Mouse (Mus musculus) C2C12 (cell line): Measurements from ENCODE around the gene Slc34a3. TPM values are rescaled to one million over a fixed set of nuclear protein-coding genes. Genes with fewer than 3 reads are reported as not detected.

Experiments used
- H3K27me3 ChIP-seq: one replicate; pipeline ENCODE4 v1.6.1; 2011; ENCODE audit not compliant: control insufficient read depth, insufficient read depth, insufficient read length
- H3K36me3 ChIP-seq: one replicate; pipeline ENCODE4 v1.6.1; 2011; ENCODE audit not compliant: control insufficient read depth, insufficient read depth
- H3K4me3 ChIP-seq: one replicate; pipeline ENCODE4 v1.5.1; 2011; ENCODE audit warnings: mild to moderate bottlenecking, control low read depth; ENCODE audit not compliant: poor library complexity, insufficient read depth, severe bottlenecking
- H3K79me2 ChIP-seq: one replicate; pipeline ENCODE4 v1.6.1; 2011; ENCODE audit not compliant: control insufficient read depth, insufficient read depth
- H3K79me3 ChIP-seq: one replicate; pipeline ENCODE4 v1.6.1; 2011; ENCODE audit warnings: low read depth, control low read depth
- H3ac ChIP-seq: one replicate; pipeline ENCODE3; 2011; ENCODE audit warnings: low read depth; ENCODE audit not compliant: control insufficient read depth, insufficient read length
- CEBPB ChIP-seq: IDR thresholded peaks from one replicate; pipeline ENCODE4 v1.6.1; 2011; ENCODE audit warnings: low read depth, mild to moderate bottlenecking, control low read depth, moderate library complexity
- CTCF ChIP-seq: IDR thresholded peaks from one replicate; pipeline ENCODE4 v1.5.1; 2011; ENCODE audit not compliant: control insufficient read depth, insufficient read depth, insufficient read length
- FOSL1 ChIP-seq: IDR thresholded peaks from one replicate; pipeline ENCODE4 v1.8.0; 2011; ENCODE audit warnings: mild to moderate bottlenecking, low read length; ENCODE audit not compliant: poor library complexity, insufficient read depth, severe bottlenecking
- MAX ChIP-seq: IDR thresholded peaks from one replicate; pipeline ENCODE4 v1.6.1; 2011; ENCODE audit warnings: mild to moderate bottlenecking, control low read depth
- MYOD1 ChIP-seq: IDR thresholded peaks from one replicate; pipeline ENCODE4 v1.6.1; 2011; ENCODE audit warnings: low read depth; ENCODE audit not compliant: control insufficient read depth, insufficient read length
- MYOG ChIP-seq: IDR thresholded peaks from one replicate; pipeline ENCODE4 v1.6.1; 2011; ENCODE audit not compliant: control insufficient read depth, insufficient read length; ENCODE audit errors: extremely low read depth
- USF1 ChIP-seq: IDR thresholded peaks from one replicate; pipeline ENCODE4 v1.6.1; 2011; ENCODE audit warnings: low read depth, mild to moderate bottlenecking, control low read depth, moderate library complexity
- polyA plus RNA-seq: library from polyadenylated mRNA; unstranded; fragments of >200 nt; fragmentation: generic; extraction: Trizol; gene quantifications from one replicate; pipeline ENCODE4 v1.2.1, GENCODE M21; 2012; ENCODE audit warnings: missing spikeins

Gene Slc34a3
- polyA plus RNA-seq, 1 experiment: not detected

DNA sequence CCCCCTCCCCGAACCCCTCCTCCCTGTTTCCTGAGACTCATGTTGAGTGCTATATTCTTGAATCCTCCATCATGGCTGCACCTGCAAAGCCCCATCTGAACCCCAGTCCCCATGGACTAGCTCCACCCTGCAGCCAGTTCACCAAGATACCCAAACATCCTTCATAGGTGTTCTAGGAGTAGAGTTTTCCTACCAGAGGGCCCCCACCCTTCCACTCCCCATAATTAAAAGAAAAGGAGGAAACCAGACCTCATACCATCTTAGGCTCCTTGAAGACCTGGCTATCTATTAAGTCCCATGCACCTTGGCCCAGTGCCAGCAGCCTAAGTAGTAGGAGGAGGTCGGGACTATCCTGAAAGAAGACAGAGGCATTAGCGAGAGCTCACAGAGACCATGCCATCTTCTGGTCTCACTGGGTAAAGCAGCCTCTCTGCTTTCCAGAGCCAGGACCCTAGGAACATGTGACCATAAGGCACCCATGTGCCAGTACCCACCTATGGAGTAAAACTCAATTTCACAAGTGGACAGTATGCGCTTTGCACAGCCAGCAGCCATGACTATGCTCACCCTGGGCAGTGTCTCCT lies 30.4 kb downstream of the Slc34a3 start:
- TF ChIP-seq CTCF (no peak), USF1 (no peak), MYOG (no peak), CEBPB (no peak), MYOD1 (no peak), FOSL1 (no peak), MAX (no peak)
- H3K79me3 ChIP-seq: peaks cover 15% of the 10 kb centered on the region
- H3K27me3 ChIP-seq: no peaks in the 10 kb centered on the region
- no peak overlapping the region for H3K4me3 ChIP-seq
- no peak overlapping the region for H3ac ChIP-seq
- H3K79me2 ChIP-seq: peaks cover 36% of the 10 kb centered on the region
- peaks cover 79% of the 10 kb centered on the region for H3K36me3 ChIP-seq

DNA sequence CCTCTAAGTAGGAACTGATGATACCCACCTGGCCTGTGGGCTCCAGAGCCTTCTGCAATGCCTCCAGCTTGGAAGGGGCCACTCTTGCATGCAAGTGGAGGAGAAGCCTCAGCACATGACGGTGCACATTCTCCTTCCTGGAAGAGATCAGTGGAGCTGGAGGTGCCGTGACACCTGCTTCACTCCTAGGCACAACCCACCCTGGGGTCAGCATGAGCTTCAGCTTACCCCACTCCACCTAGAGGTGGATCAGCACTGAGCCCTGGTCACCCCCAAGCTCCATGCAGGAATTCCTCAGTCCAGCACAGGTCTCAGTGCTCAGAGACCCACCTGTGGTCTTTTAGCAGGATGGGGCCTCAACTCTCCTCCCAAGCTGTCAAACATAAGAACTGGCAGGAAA lies 33.5 kb downstream of the Slc34a3 start:
- no peaks in the 10 kb centered on the region for H3K79me3 ChIP-seq
- peaks cover 61% of the 10 kb centered on the region for H3K36me3 ChIP-seq

DNA sequence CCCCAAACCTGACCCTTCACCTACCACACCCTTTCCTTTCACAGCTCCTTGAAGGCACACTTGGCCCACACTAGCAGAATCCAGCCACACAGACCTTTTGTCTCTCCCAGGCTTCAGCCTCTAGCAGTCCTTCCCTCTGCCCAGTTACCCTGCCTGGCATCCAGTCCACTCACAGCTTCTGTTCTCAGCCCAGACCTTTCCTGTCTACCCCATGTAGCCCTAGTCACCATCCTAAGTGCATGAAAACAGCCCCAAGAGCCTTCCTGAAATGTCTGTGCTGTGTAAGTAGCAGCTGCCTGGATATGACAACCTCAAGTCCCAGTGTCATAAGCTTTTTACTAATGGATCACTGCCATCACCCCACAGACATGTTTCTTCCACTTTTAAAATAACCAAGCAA lies 36.2 kb downstream of the Slc34a3 start:
- peaks cover 46% of the 10 kb centered on the region for H3K36me3 ChIP-seq
- TF ChIP-seq MYOD1 (no peak), USF1 (no peak), MYOG (no peak), MAX (no peak), CEBPB (no peak), CTCF (no peak), FOSL1 (no peak)
- peaks cover 30% of the 10 kb centered on the region for H3K79me2 ChIP-seq
- no peak overlapping the region for H3ac ChIP-seq
- peaks cover 3% of the 10 kb centered on the region for H3K79me3 ChIP-seq
- H3K4me3 ChIP-seq: no peak overlapping the region
- no peaks in the 10 kb centered on the region for H3K27me3 ChIP-seq

More for the DNA sequence above, 33.5 kb downstream of the Slc34a3 start:
- Histone ChIP-seq H3K27me3 (no peaks in the 10 kb centered on the region), H3ac (no peak overlapping the region), H3K79me2 (peaks cover 12% of the 10 kb centered on the region), H3K4me3 (no peak overlapping the region)
- TF ChIP-seq CTCF (no peak), USF1 (no peak), MAX (no peak), CEBPB (no peak), MYOD1 (no peak), MYOG (no peak), FOSL1 (no peak)

DNA sequence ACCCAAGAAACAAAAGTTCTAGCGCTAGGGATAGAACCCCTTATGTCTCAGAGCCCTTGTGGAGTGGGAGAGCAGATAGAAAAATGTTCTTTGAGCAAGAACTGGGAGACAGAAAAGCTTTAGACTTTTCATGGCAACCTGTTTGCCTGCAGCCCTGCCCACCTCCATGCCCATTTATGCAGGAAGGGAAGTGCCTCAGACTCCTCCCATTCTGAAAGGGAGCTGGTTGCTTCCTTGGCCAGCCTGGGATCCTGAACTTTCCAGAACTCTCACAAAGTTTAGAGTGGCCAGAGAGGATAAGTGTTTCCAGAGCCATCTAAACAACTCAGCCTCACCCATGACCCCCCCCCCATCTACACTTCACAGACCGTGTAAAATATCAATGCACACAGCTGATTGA lies 37.0 kb downstream of the Slc34a3 start:
- H3K79me2 ChIP-seq: peaks cover 30% of the 10 kb centered on the region
- peaks cover 3% of the 10 kb centered on the region for H3K79me3 ChIP-seq
- peak overlapping the region; percentile 11 for H3K4me3 ChIP-seq
- peaks cover 39% of the 10 kb centered on the region for H3K36me3 ChIP-seq
- no peaks in the 10 kb centered on the region for H3K27me3 ChIP-seq
- TF ChIP-seq MYOD1 (no peak), MAX (no peak), CTCF (no peak), CEBPB (no peak), MYOG (no peak), FOSL1 (no peak), USF1 (no peak)
- no peak overlapping the region for H3ac ChIP-seq

DNA sequence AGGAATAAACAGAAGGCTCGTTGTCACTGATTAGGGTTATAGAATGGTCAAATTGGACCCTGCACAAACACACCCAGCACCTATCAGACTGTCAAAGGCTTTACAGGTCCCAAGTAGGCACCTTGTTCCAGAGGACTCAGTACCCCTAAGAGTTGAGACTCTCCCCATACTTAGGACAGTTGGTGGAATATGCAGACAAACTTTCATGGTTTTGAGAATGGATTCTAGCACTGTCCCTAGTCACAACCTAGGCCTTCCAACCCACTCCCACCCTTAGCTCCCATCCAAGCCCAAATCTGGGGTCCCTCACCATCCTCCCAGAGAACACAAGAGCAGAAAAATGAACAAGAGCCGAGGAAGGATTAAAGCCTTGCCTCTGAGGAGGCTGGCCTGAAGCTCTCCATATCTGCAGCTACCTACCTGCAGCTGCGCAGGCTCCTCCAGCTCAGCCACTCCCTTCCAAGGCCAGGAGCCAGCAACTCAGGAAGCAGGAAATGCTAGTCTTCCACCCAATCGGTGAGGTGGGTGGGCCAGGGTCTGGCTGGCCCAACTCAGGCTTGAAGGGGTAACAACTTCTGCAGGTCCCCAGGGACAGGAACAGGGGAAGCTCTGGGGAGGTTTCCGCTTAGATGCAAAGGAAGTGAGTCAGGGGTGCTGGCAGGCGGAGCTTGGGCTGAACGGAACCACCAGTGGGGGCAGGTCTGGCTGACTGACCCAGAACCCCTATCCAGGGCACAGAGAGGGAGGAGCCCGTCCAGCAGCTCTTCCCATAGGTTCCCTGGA lies 37.8 kb downstream of the Slc34a3 start, which contains the start of gene Tor4a:
Tor4a (minus strand) TSS at position 715 of the 783 bp plus-strand sequence.
- Histone ChIP-seq H3K79me3 (peaks cover 3% of the 10 kb centered on the region), H3ac (peak within 1 kb of the TSS; percentile 41), H3K36me3 (peaks cover 31% of the 10 kb centered on the region), H3K4me3 (peak within 1 kb of the TSS; percentile 25), H3K27me3 (no peaks in the 10 kb centered on the region), H3K79me2 (peaks cover 30% of the 10 kb centered on the region)
- TF ChIP-seq CEBPB: no peak
- no peak for TF ChIP-seq CTCF
- no peak for TF ChIP-seq MYOG
- no peak for TF ChIP-seq FOSL1
- no peak for TF ChIP-seq MYOD1
- no peak for TF ChIP-seq USF1
- TF ChIP-seq MAX: no peak
